Mouse (Mus musculus): ENCODE data around the gene Hscb. TPM values are rescaled to one million over a fixed set of nuclear protein-coding genes. Genes with fewer than 3 reads are reported as not detected.

Gene Hscb
- polyA plus RNA-seq, 1 experiment from 2014 or later, result 45.7 TPM

GRCm38 (mm10) chr5:110806154-110806553, 33.4 kb downstream of the Hscb start:
- ChIA-PET CTCF (no interaction called here), POLR2A (no interaction called here)
- H3K27me3 ChIP-seq, result no peaks in the 10 kb centered on the region
- in situ Hi-C loops (cut with MboI; ENCODE audit: low pct_unique_long_range_greater_than_20kb), result no loop called here
- no peak for TF ChIP-seq CTCF (IDR thresholded peaks at IDR 0.05)
- DNase-seq (ENCODE audit: low read depth, low spot score) (no peak), ATAC-seq (no peak)

- in situ Hi-C loops (cut with MboI; ENCODE audit: low pct_unique_long_range_greater_than_20kb), result no loop called here
- DNase-seq (ENCODE audit: low read depth, low spot score), result no peak
Measured at GRCm38 (mm10) chr5:110804012-110804743, 35.4 kb downstream of the Hscb start.

GRCm38 (mm10) chr5:110802809-110803208, 36.8 kb downstream of the Hscb start:
- ATAC-seq (no peak), DNase-seq (ENCODE audit: low read depth, low spot score) (no peak)
- CTCF ChIA-PET, result interaction anchor here (0.8 to 1.1 kb wide), 2 partner anchors 14 to 25 kb away, joined by 3 to 6 read pairs; no protein-coding TSS in a partner anchor
- in situ Hi-C loops (cut with MboI; ENCODE audit: low pct_unique_long_range_greater_than_20kb), result no loop called here
- TF ChIP-seq CTCF (IDR thresholded peaks at IDR 0.05), result no peak
- POLR2A ChIA-PET, result interaction anchor here (1.4 kb wide), 1 partner anchor 13 kb away, joined by 4 read pairs; no protein-coding TSS in a partner anchor
- H3K27me3 ChIP-seq, result no peaks in the 10 kb centered on the region

More at GRCm38 (mm10) chr5:110804012-110804743, 35.4 kb downstream of the Hscb start:
- no peak for TF ChIP-seq CTCF (IDR thresholded peaks at IDR 0.05)
- no peaks in the 10 kb centered on the region for H3K27me3 ChIP-seq
- POLR2A ChIA-PET, result interaction anchor here (0.6 kb wide), 1 partner anchor 16 kb away, joined by 3 read pairs; no protein-coding TSS in a partner anchor
- CTCF ChIA-PET, result interaction anchor here (1.0 kb wide), 1 partner anchor 386 kb away, joined by 3 read pairs; no protein-coding TSS in a partner anchor
- no peak for ATAC-seq

- H3K27me3 ChIP-seq, result no peaks in the 10 kb centered on the region
- TF ChIP-seq CTCF (IDR thresholded peaks at IDR 0.05), result no peak
- in situ Hi-C loops (cut with MboI; ENCODE audit: low pct_unique_long_range_greater_than_20kb), result no loop called here
- ATAC-seq (no peak), DNase-seq (ENCODE audit: low read depth, low spot score) (no peak)
- POLR2A ChIA-PET, result interaction anchor here (1.4 kb wide), 1 partner anchor 12 kb away, joined by 4 read pairs; no protein-coding TSS in a partner anchor
- CTCF ChIA-PET, result interaction anchor here (1.1 to 1.7 kb wide), 2 partner anchors 13 to 31 kb away, joined by 3 to 6 read pairs; no protein-coding TSS in a partner anchor
Measured at GRCm38 (mm10) chr5:110802186-110802585, 37.4 kb downstream of the Hscb start.

GRCm38 (mm10) chr5:110801036-110801624, 38.4 kb downstream of the Hscb start:
- ATAC-seq, result no peak
- TF ChIP-seq CTCF (IDR thresholded peaks at IDR 0.05), result no peak
- in situ Hi-C loops (cut with MboI; ENCODE audit: low pct_unique_long_range_greater_than_20kb), result no loop called here

GRCm38 (mm10) chr5:110797696-110798095, 41.9 kb downstream of the Hscb start:
- DNase-seq (ENCODE audit: low read depth, low spot score), result no peak
- POLR2A ChIA-PET, result no interaction called here
- no peaks in the 10 kb centered on the region for H3K27me3 ChIP-seq
- CTCF ChIA-PET, result no interaction called here
- no peak for TF ChIP-seq CTCF (IDR thresholded peaks at IDR 0.05)
- in situ Hi-C loops (cut with MboI; ENCODE audit: low pct_unique_long_range_greater_than_20kb), result no loop called here
- ATAC-seq, result no peak

More at GRCm38 (mm10) chr5:110801036-110801624, 38.4 kb downstream of the Hscb start:
- ChIA-PET CTCF (interaction anchor here (0.7 to 1.7 kb wide), 3 partner anchors 12 to 457 kb away, joined by 3 read pairs; no protein-coding TSS in a partner anchor), POLR2A (no interaction called here)
- no peak for DNase-seq (ENCODE audit: low read depth, low spot score)
- no peaks in the 10 kb centered on the region for H3K27me3 ChIP-seq

- TF ChIP-seq CTCF (IDR thresholded peaks at IDR 0.05), result no peak
- no peaks in the 10 kb centered on the region for H3K27me3 ChIP-seq
- ATAC-seq, result no peak
- no peak for DNase-seq (ENCODE audit: low read depth, low spot score)
- ChIA-PET POLR2A (no interaction called here), CTCF (interaction anchor here (1.6 kb wide), 1 partner anchor 476 kb away, joined by 4 read pairs; no protein-coding TSS in a partner anchor)
- in situ Hi-C loops (cut with MboI; ENCODE audit: low pct_unique_long_range_greater_than_20kb), result loop anchor here (5.0 kb wide), 1 partner anchor 473 kb away; no protein-coding TSS in a partner anchor
Measured at GRCm38 (mm10) chr5:110794363-110794762, 45.2 kb downstream of the Hscb start.

- no peak for DNase-seq (ENCODE audit: low read depth, low spot score)
- in situ Hi-C loops (cut with MboI; ENCODE audit: low pct_unique_long_range_greater_than_20kb), result no loop called here
- CTCF ChIA-PET, result interaction anchor here (1.1 to 2.1 kb wide), 5 partner anchors 12 to 481 kb away, joined by 3 to 6 read pairs (median 4); no protein-coding TSS in a partner anchor
- peak; percentile 31 for ATAC-seq
- H3K27me3 ChIP-seq, result no peaks in the 10 kb centered on the region
- POLR2A ChIA-PET, result interaction anchor here (0.7 kb wide), 1 partner anchor 16 kb away, joined by 3 read pairs; no protein-coding TSS in a partner anchor
- TF ChIP-seq CTCF (IDR thresholded peaks at IDR 0.05), result no peak
Measured at GRCm38 (mm10) chr5:110788684-110789083, 50.9 kb downstream of the Hscb start.

GRCm38 (mm10) chr5:110786081-110786835, 53.3 kb downstream of the Hscb start:
- POLR2A ChIA-PET, result no interaction called here
- no peak for TF ChIP-seq CTCF (IDR thresholded peaks at IDR 0.05)
- in situ Hi-C loops (cut with MboI; ENCODE audit: low pct_unique_long_range_greater_than_20kb), result no loop called here
- no peaks in the 10 kb centered on the region for H3K27me3 ChIP-seq
- no peak for DNase-seq (ENCODE audit: low read depth, low spot score)
- no peak for ATAC-seq
- CTCF ChIA-PET, result interaction anchor here (1.0 to 2.1 kb wide), 3 partner anchors 31 to 60 kb away, joined by 3 to 4 read pairs (median 3); no protein-coding TSS in a partner anchor

- CTCF ChIA-PET, result no interaction called here
- ATAC-seq (no peak), DNase-seq (ENCODE audit: low read depth, low spot score) (no peak)
- in situ Hi-C loops (cut with MboI; ENCODE audit: low pct_unique_long_range_greater_than_20kb), result loop anchor here (5.0 kb wide), 1 partner anchor 59 kb away; no protein-coding TSS in a partner anchor
- no peaks in the 10 kb centered on the region for H3K27me3 ChIP-seq
- POLR2A ChIA-PET, result no interaction called here
- no peak for TF ChIP-seq CTCF (IDR thresholded peaks at IDR 0.05)
Measured at GRCm38 (mm10) chr5:110783150-110783549, 56.4 kb downstream of the Hscb start.
